Mouse (Mus musculus) stomach, embryonic 16.5 days (tissue): ENCODE data around the gene Olfr91. TPM values are rescaled to one million over a fixed set of nuclear protein-coding genes. Genes with fewer than 3 reads are reported as not detected.

Experiments
- ATAC-seq: fragments of 200-750 bp; cut with Nextera tagmentation; 2 replicates; pipeline ENCODE4 v1.8.0; 2017; ENCODE audit warnings: moderate number of reproducible peaks, moderate TSS enrichment; ENCODE audit not compliant: insufficient read depth, low FRiP score
- H3K27ac ChIP-seq: fragments of 300-500 bp; sonication (generic); 2 replicates; pipeline ENCODE4 v1.5.1; 2014; ENCODE audit warnings: low read length
- H3K27me3 ChIP-seq: fragments of 300-500 bp; sonication (generic); 2 replicates; pipeline ENCODE4 v1.6.1; 2014; ENCODE audit warnings: low read length, control low read depth, mixed read lengths; ENCODE audit not compliant: control insufficient read depth, insufficient read depth
- H3K36me3 ChIP-seq: fragments of 300-500 bp; sonication (generic); 2 replicates; pipeline ENCODE4 v1.6.1; 2014; ENCODE audit warnings: low read length; ENCODE audit not compliant: control insufficient read depth, insufficient read depth
- H3K4me1 ChIP-seq: fragments of 300-500 bp; sonication (generic); 2 replicates; pipeline ENCODE4 v1.6.1; 2014; ENCODE audit warnings: low read length, control low read depth, mixed read lengths; ENCODE audit not compliant: control insufficient read depth, insufficient read depth
- H3K4me2 ChIP-seq: fragments of 300-500 bp; sonication (generic); 2 replicates; pipeline ENCODE4 v1.6.1; 2014; ENCODE audit warnings: low read depth, low read length, mixed read lengths
- H3K4me3 ChIP-seq: fragments of 300-500 bp; sonication (generic); replicated peaks from 2 replicates; pipeline ENCODE4 v1.5.1; 2014; ENCODE audit warnings: mild to moderate bottlenecking, low read length
- H3K9ac ChIP-seq: fragments of 300-500 bp; sonication (generic); 2 replicates; pipeline ENCODE4 v1.6.1; 2014; ENCODE audit warnings: low read length
- H3K9me3 ChIP-seq: fragments of 300-500 bp; sonication (generic); replicated peaks from 2 replicates; pipeline ENCODE4 v1.6.1; 2016; ENCODE audit warnings: low read length, control low read depth; ENCODE audit not compliant: control insufficient read depth
- WGBS: fragments of 180-500 bp; shearing (Covaris S2); extraction: QIAGEN DNeasy Blood & Tissue Kit; methylation state at CpG from one replicate; pipeline ENCODE4 v1.1.7; 2014; 5-methylcytosine and 5-hydroxymethylcytosine counted together
- polyA plus RNA-seq: library from polyadenylated mRNA; unstranded; fragments of >200 nt; fragmentation: Nextera tagmentation; extraction: Ambion mirVana; gene quantifications from 2 replicates; pipeline ENCODE4 v1.2.1, GENCODE M21; 2015

Gene Olfr91
- polyA plus RNA-seq, 1 experiment from 2014 or later, result not detected

DNA sequence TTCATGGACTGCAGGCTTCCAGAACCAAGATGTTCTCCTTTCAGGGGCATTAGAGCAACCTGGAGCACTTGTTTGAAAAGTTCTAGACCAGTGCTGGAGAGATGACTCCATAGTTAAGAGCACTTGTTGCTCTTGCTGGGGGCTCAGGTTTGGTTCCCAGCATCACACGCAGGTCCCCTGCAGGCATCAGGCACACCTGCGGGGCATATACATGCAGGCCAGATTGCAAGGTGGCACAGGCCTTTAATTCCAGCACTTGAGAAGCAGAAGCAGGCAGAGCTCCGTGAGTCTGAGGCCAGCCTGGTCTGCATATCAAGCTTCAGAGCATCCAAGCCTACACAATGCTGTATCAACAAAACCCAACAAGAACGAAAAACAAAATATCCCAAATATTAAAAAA is 16.4 kb downstream of the Olfr91 start:
- Histone ChIP-seq H3K27ac (no peak overlapping the region), H3K9ac (no peak overlapping the region), H3K4me1 (peaks cover 2% of the 10 kb centered on the region; the same call in 1 of the 2 replicates), H3K9me3 (no peaks in the 10 kb centered on the region), H3K4me3 (no peak overlapping the region), H3K27me3 (no peaks in the 10 kb centered on the region), H3K4me2 (no peak overlapping the region), H3K36me3 (no peaks in the 10 kb centered on the region)
- ATAC-seq, result no peak
- 86% methylated on average over 4 of the region's 4 CpGs for WGBS

DNA sequence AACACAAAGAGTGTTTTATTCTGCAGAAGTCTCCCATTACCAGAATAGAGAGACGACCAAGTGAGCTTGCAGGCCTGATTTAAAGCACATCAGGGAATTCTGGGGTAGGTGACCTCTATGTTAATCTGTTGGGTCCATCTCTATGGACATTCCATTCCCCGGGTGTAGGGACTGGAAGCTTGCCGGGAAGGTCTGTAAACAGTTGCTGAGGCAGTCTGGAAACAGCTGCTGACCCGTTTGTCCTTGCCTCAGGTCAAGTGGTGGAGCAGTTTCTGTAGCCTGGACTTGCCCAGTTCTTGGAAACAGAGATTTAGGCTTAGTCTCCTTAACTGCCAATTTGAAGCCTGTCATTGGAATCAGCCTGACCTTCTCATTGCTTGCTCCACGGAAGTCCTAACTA is 18.0 kb downstream of the Olfr91 start:
- no peak overlapping the region for H3K4me2 ChIP-seq
- H3K9ac ChIP-seq, result no peak overlapping the region
- no peak for ATAC-seq
- 9% methylated on average over 5 of the region's 5 CpGs for WGBS
- no peaks in the 10 kb centered on the region for H3K27me3 ChIP-seq
- no peaks in the 10 kb centered on the region for H3K9me3 ChIP-seq
- no peak overlapping the region for H3K4me3 ChIP-seq
- H3K27ac ChIP-seq, result no peak overlapping the region
- peaks cover 2% of the 10 kb centered on the region; the same call in 1 of the 2 replicates for H3K4me1 ChIP-seq
- H3K36me3 ChIP-seq, result no peaks in the 10 kb centered on the region

DNA sequence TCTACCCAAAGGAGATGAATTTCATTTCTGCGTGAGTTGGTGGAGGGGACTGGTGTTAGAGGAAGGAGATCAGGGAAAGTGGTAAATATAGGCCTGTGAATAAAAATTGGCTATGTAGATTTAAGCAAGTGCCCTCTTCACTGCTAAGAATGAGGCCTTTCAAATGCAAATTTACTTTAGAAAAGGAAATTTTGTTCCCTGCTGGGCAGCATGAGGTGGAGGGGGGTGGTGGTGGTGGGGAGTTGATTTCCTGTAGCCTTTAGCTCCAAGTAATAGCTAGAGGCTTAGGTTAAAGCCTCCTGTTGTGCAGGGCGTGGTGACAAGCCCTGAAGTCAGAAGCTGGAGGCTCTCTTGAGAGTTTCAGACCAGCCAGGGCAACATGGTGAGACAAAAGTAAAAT is 19.1 kb downstream of the Olfr91 start:
- H3K4me1 ChIP-seq, result peaks cover 2% of the 10 kb centered on the region; the same call in 1 of the 2 replicates
- H3K9me3 ChIP-seq, result no peaks in the 10 kb centered on the region
- H3K36me3 ChIP-seq, result no peaks in the 10 kb centered on the region
- no peak overlapping the region for H3K4me2 ChIP-seq
- H3K9ac ChIP-seq, result no peak overlapping the region
- no peak for ATAC-seq
- H3K27me3 ChIP-seq, result no peaks in the 10 kb centered on the region
- WGBS, result 53% methylated on average over 2 of the region's 2 CpGs
- no peak overlapping the region for H3K27ac ChIP-seq
- H3K4me3 ChIP-seq, result no peak overlapping the region

DNA sequence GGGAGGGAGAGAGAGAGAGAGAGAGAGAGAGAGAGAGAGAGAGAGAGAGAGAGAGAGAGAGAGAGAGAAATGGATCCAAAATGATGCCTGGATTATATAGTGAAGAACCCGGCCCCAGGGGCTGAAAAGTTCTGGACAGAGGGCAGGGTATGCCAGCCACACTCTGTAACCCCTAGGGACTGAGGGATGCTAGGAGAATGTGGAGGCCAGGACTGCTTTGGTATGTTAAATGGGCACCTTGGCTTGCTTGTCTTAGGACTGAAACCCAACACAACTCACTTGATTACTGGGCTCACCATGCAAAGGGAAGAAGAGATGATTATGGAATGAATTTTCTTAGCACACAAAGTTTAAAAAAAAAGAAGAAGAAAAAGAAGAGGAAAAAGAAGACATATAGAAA is 19.9 kb downstream of the Olfr91 start:
- WGBS, result 44% methylated on average over 1 of the region's 1 CpGs
- Histone ChIP-seq H3K27ac (no peak overlapping the region), H3K9me3 (no peaks in the 10 kb centered on the region), H3K9ac (no peak overlapping the region), H3K27me3 (no peaks in the 10 kb centered on the region), H3K4me1 (peaks cover 2% of the 10 kb centered on the region; the same call in 1 of the 2 replicates), H3K4me3 (no peak overlapping the region), H3K4me2 (no peak overlapping the region), H3K36me3 (no peaks in the 10 kb centered on the region)
- ATAC-seq, result no peak

DNA sequence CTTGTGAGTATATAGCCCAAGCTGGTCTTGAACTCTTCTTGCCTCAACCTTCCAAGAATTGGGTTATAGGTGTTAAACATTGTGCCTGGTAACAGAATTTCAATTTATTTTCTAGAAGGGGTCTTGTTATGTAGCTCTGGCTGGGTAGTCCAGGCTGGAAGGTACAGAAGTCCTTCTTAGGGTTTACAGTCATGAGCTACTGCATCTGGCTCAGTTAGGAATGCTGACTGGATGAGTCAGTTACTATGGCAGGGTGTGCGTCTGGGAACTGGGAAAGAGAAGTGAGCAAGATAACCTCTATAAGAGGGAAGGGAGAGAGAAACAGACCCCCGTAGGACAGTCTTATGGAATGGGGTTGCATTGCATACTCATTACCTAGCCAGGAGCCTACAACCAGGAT is 22.3 kb downstream of the Olfr91 start:
- H3K4me1 ChIP-seq, result peaks cover 2% of the 10 kb centered on the region; the same call in 1 of the 2 replicates
- ATAC-seq, result no peak
- no peaks in the 10 kb centered on the region for H3K9me3 ChIP-seq
- WGBS, result 88% methylated on average over 2 of the region's 2 CpGs
- no peaks in the 10 kb centered on the region for H3K27me3 ChIP-seq
- no peak overlapping the region for H3K4me3 ChIP-seq
- H3K36me3 ChIP-seq, result peaks cover 6% of the 10 kb centered on the region; the same call in 1 of the 2 replicates
- H3K27ac ChIP-seq, result no peak overlapping the region
- no peak overlapping the region for H3K4me2 ChIP-seq
- H3K9ac ChIP-seq, result no peak overlapping the region

DNA sequence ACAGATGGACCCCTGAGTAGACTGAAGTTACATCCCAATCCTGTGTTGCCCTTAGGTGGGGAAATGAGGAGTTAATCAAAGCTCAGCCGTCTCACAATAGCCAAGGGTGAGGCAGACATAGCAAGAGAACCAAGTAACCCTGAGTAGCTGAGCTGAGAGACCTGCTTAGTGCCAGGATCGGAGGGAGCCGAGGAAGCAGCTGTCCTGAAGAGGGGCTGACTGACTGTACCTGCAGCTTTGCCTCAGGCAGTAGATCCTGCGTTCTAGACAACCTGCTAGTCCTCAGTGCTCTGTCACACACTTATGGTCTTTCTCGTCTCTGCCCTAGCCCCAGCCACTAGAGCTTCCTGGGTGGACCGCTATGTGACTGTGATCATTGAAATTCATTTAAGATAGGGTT is 22.9 kb downstream of the Olfr91 start:
- H3K27me3 ChIP-seq, result no peaks in the 10 kb centered on the region
- no peak overlapping the region for H3K9ac ChIP-seq
- WGBS, result 84% methylated on average over 6 of the region's 6 CpGs
- peaks cover 9% of the 10 kb centered on the region; the same call in 1 of the 2 replicates for H3K36me3 ChIP-seq
- no peak overlapping the region for H3K4me3 ChIP-seq
- no peaks in the 10 kb centered on the region for H3K9me3 ChIP-seq
- H3K27ac ChIP-seq, result no peak overlapping the region
- peaks cover 2% of the 10 kb centered on the region; the same call in 1 of the 2 replicates for H3K4me1 ChIP-seq
- no peak overlapping the region for H3K4me2 ChIP-seq
- no peak for ATAC-seq

DNA sequence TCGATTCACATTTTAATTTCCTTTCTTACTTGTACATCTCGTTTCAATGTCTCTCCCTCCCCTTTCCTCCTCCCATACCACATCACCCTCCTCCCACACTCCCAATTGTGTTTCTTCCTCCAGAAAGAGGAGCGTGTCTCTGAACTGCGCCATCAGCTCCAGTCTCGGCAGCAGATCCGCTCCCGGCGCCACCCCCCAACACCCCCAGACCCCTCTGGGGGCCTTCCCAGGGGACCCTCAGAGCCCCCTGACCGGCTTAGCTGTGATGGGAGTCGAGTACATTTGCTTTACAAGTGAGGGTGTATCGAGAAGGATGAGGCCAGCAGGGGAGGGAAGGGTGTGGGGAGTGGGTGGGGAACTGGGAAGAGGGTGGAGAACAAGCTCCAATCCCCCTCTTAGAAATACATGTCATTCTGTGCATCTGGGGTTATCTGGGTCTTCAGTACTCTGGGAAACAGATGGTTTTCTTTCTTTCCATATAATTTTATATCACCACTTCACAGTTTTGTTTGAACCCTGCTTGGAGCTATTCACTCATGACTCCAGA is 25.3 kb downstream of the Olfr91 start:
- WGBS, result 69% methylated on average over 11 of the region's 11 CpGs
- H3K4me1 ChIP-seq, result no peaks in the 10 kb centered on the region
- ATAC-seq, result no peak

DNA sequence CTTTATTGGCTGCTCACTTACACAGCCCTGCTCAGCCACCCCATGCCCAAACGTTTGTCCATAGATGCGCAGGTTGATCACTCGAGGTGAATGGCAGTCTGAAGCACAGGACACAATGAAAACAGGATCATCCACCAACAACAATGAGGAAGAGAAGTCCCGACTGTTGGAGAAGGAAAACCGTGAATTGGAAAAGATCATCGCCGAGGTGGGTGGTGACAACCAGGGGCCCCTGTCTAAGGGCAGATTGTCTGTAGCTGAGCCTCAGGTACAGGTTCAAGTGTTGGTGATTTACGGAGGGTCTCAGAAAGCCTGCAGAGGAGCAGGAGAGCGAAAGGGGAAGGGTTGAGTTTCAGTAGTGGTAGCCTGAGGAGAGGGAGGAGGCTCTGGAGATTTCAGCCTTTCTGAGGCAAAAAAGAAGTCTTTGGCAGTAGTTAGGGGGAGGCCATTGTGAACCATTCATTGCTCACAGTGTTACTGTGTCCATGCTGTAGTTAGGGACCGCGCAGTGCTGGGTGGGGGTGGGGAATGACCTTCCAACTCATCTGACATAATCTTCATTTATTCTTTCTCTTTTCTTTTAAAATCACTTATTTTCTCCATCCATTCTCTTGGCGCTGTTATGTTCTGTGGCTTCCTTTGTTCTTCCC is 25.9 kb downstream of the Olfr91 start:
- Histone ChIP-seq H3K36me3 (peaks cover 20% of the 10 kb centered on the region; the same call in 1 of the 2 replicates), H3K4me1 (no peaks in the 10 kb centered on the region), H3K27me3 (no peaks in the 10 kb centered on the region), H3K9me3 (no peaks in the 10 kb centered on the region), H3K9ac (no peak overlapping the region), H3K27ac (no peak overlapping the region), H3K4me3 (no peak overlapping the region), H3K4me2 (no peak overlapping the region)
- no peak for ATAC-seq
- WGBS, result 89% methylated on average over 12 of the region's 12 CpGs

More for the DNA sequence above, 25.3 kb downstream of the Olfr91 start:
- Histone ChIP-seq H3K4me2 (no peak overlapping the region), H3K36me3 (peaks cover 20% of the 10 kb centered on the region; the same call in 1 of the 2 replicates), H3K27ac (no peak overlapping the region), H3K4me3 (no peak overlapping the region), H3K27me3 (no peaks in the 10 kb centered on the region), H3K9me3 (no peaks in the 10 kb centered on the region), H3K9ac (no peak overlapping the region)

DNA sequence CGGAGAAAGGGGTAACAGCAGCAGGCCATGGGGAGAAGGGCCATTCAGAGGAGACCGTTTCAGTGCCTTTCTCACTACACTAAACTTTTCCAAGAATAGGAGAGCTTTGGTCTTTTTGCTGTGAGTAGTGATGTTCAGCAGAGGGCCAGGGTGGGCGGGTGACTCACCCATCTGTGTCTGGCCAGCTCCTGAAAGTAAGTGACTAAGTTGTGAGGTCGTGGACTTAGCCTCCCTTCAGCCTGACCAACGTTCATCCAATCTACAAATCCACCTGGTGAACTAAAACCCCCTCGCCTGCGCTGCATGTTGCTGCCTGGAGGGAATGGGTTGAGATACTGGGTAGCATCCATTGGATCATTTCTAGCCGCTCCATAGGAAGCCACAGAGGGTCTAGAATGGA is 28.0 kb downstream of the Olfr91 start:
- no peak overlapping the region for H3K27ac ChIP-seq
- no peaks in the 10 kb centered on the region for H3K4me1 ChIP-seq
- H3K9ac ChIP-seq, result no peak overlapping the region
- no peak for ATAC-seq
- no peaks in the 10 kb centered on the region for H3K9me3 ChIP-seq
- peaks cover 20% of the 10 kb centered on the region; the same call in 1 of the 2 replicates for H3K36me3 ChIP-seq
- no peak overlapping the region for H3K4me2 ChIP-seq
- H3K4me3 ChIP-seq, result no peak overlapping the region
- WGBS, result 83% methylated on average over 8 of the region's 8 CpGs
- no peaks in the 10 kb centered on the region for H3K27me3 ChIP-seq
